Mouse (Mus musculus) intestine, embryonic 16.5 days (tissue): Measurements from ENCODE around the gene Rpl3l. TPM values are rescaled to one million over a fixed set of nuclear protein-coding genes. Genes with fewer than 3 reads are reported as not detected.

Experiments
- ATAC-seq: fragments of 200-750 bp; cut with Nextera tagmentation; 2 replicates; pipeline ENCODE4 v1.8.0; 2017; ENCODE audit warnings: moderate TSS enrichment, moderate library complexity
- H3K27ac ChIP-seq: fragments of 300-500 bp; sonication (generic); 2 replicates; pipeline ENCODE4 v1.5.1; 2014; ENCODE audit warnings: mild to moderate bottlenecking, low read length
- H3K27me3 ChIP-seq: fragments of 300-500 bp; sonication (generic); replicated peaks from 2 replicates; pipeline ENCODE4 v1.6.1; 2014; ENCODE audit warnings: low read length, control low read depth, mixed read lengths; ENCODE audit not compliant: control insufficient read depth, insufficient read depth
- H3K36me3 ChIP-seq: fragments of 300-500 bp; sonication (generic); 2 replicates; pipeline ENCODE4 v1.6.1; 2014; ENCODE audit warnings: low read length, control low read depth; ENCODE audit not compliant: control insufficient read depth, insufficient read depth
- H3K4me1 ChIP-seq: fragments of 300-500 bp; sonication (generic); 2 replicates; pipeline ENCODE4 v1.6.1; 2014; ENCODE audit warnings: low read length, control low read depth, mixed read lengths; ENCODE audit not compliant: control insufficient read depth, insufficient read depth
- H3K4me2 ChIP-seq: fragments of 300-500 bp; sonication (generic); 2 replicates; pipeline ENCODE4 v1.6.1; 2014; ENCODE audit warnings: low read depth, low read length, control low read depth
- H3K4me3 ChIP-seq: fragments of 300-500 bp; sonication (generic); 2 replicates; pipeline ENCODE4 v1.5.1; 2014; ENCODE audit warnings: mild to moderate bottlenecking, low read length
- H3K9ac ChIP-seq: fragments of 300-500 bp; sonication (generic); 2 replicates; pipeline ENCODE4 v1.6.1; 2014; ENCODE audit warnings: low read depth, low read length
- H3K9me3 ChIP-seq: fragments of 300-500 bp; sonication (generic); 2 replicates; pipeline ENCODE4 v1.6.1; 2016; ENCODE audit warnings: low read length, control low read depth; ENCODE audit not compliant: control insufficient read depth
- WGBS: fragments of 180-500 bp; shearing (Covaris S2); extraction: QIAGEN DNeasy Blood & Tissue Kit; methylation state at CpG from one replicate; pipeline ENCODE4 v1.1.7; 2014; 5-methylcytosine and 5-hydroxymethylcytosine counted together
- polyA plus RNA-seq: library from polyadenylated mRNA; unstranded; fragments of >200 nt; fragmentation: Nextera tagmentation; extraction: Ambion mirVana; gene quantifications from 2 replicates; pipeline ENCODE4 v1.2.1, GENCODE M21; 2015

Gene Rpl3l
- polyA plus RNA-seq, 1 experiment from 2014 or later, result not detected

DNA sequence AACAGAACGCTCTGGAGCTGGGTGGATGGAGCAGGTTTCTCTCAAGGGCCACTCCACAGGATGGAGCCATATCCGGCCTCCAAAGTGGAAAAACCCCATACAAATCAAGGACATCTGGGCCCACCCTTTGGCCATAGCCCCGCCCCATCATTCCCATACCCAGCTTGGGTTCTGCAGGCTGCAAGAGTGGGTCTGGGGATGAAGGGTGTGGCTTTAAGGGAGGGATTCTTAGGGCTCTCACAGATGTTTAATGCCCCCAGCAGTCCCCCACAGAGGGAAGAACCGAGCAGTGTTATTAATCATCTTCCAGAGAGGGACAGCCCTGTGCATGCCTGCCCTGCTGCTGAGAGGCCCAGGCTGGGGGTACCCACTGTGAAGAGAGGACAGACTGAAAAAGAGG, 19.4 kb downstream of the Rpl3l start:
- Histone ChIP-seq H3K9ac (no peak overlapping the region), H3K4me2 (no peak overlapping the region), H3K27me3 (peaks cover 18% of the 10 kb centered on the region), H3K4me1 (peaks cover 6% of the 10 kb centered on the region; the same call in 1 of the 2 replicates), H3K36me3 (no peaks in the 10 kb centered on the region), H3K4me3 (no peak overlapping the region), H3K27ac (no peak overlapping the region), H3K9me3 (no peaks in the 10 kb centered on the region)
- WGBS, result 43% methylated on average over 4 of the region's 4 CpGs
- ATAC-seq, result no peak

- WGBS, result 20% methylated on average over 4 of the region's 4 CpGs
- Histone ChIP-seq H3K27ac (no peak overlapping the region), H3K4me1 (peaks cover 16% of the 10 kb centered on the region; the same call in 1 of the 2 replicates), H3K36me3 (no peaks in the 10 kb centered on the region), H3K9ac (no peak overlapping the region), H3K9me3 (no peaks in the 10 kb centered on the region), H3K4me2 (no peak overlapping the region), H3K4me3 (no peak overlapping the region), H3K27me3 (peaks cover 49% of the 10 kb centered on the region)
- no peak for ATAC-seq
Observed at GRCm38 (mm10) chr17:24751528-24751927, 23.9 kb downstream of the Rpl3l start.

DNA sequence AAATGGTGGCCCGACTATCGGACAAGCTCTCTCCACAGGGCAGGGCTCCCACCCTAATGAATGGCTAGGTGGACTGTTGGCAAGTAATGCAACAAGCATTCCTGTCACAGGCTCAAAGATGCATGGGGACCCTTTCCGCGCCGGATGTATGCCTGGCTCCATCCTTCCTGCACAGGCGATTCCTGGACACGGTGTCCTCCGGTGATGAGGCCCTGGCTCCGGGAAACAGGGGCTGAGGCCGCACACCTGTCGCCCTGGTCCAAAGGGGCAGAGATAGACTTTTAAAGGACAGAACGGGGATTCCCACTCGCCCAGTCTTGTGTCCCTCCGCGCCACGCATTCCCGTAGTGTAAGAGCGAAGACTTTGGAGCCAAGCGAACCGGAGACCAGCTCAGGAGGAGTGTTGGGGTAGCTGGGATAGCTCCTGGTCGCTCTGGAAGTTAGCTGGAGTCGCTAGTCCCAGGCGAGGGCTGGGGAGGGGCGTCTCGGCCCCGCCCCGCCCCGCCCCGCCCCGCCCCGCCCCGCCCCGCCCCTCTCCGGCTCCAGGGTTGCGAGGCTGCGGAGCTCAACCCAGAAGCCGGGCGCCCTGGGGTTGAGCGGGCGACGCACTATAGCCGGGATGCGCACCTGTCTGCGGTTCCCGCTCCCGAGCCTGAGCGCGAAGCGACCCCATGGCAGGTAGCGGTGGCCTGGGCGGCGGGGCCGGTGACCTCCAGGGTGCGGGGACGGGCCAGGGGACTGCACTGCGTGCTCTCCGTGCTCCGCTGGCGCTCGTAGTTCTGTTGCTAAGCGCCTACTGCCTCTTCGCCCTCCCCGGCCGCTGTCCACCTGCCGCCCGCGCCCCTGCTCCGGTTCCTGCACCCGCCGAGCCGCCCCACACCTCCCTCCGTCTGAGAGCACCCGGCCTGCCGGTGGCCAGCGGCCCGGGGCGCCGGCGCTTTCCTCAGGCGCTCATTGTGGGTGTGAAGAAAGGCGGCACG, 25.1 kb downstream of the Rpl3l start, which contains the start of gene Hs3st6:
Gene Hs3st6 (plus strand): TSS at position 574 of the 980 bp plus-strand sequence.
- ATAC-seq, result peak; percentile 93
- Histone ChIP-seq H3K27me3 (peaks cover 49% of the 10 kb centered on the region), H3K4me1 (peaks cover 10% of the 10 kb centered on the region; the same call in 1 of the 2 replicates), H3K4me3 (peak within 1 kb of the TSS; percentile 63), H3K27ac (no peak within 1 kb of the TSS), H3K36me3 (no peaks in the 10 kb centered on the region), H3K9ac (peak within 1 kb of the TSS; percentile 64), H3K9me3 (no peaks in the 10 kb centered on the region), H3K4me2 (peak within 1 kb of the TSS; percentile 99)
- under 1% methylated on average over 69 of the region's 82 CpGs for WGBS

DNA sequence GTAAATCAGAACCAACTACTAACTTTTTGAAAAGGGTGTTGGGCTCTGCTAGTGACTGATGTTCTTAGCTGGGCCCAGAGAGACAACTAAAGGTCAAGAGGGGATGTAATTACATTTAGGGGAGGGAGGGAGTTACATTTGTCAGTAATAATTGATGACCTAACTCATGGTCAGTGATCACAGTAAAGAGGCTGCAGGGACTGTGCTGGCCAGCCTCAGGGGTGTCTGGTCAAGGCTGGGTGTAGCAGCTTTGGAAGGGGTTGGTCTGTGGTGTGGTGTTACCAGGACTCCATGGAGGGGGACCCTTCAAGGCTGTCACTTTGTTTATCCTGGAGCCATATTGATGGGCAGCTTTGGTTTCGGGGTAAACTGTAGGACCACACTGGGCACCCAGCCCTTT, 29.8 kb downstream of the Rpl3l start:
- 80% methylated on average over 1 of the region's 1 CpGs for WGBS
- H3K4me2 ChIP-seq, result no peak overlapping the region
- H3K27me3 ChIP-seq, result peaks cover 27% of the 10 kb centered on the region
- H3K36me3 ChIP-seq, result no peaks in the 10 kb centered on the region
- peaks cover 6% of the 10 kb centered on the region; the same call in 1 of the 2 replicates for H3K4me1 ChIP-seq
- H3K27ac ChIP-seq, result no peak overlapping the region
- H3K9me3 ChIP-seq, result no peaks in the 10 kb centered on the region
- no peak overlapping the region for H3K4me3 ChIP-seq
- H3K9ac ChIP-seq, result no peak overlapping the region
- ATAC-seq, result no peak

DNA sequence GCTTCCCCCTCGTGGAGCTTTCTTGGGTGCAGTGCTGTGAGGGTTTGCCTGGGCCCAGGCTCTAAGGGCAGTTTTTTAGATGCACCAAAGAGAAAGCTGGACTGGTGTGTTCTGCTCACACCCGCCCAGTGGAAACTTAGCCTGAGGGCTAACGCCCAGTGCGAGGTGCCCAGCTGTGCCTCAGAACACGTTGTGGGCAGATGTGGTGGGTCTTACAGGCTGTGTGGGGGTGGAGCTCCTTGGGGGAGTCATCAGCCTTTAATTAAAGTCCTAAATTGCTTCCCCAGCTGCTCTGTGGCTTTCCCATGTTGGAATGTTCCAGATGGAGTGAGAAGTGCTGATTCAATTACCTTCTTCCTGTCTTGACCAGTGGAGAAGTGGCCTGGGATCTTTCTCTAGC, 33.5 kb downstream of the Rpl3l start:
- no peak for ATAC-seq
- no peak overlapping the region for H3K4me3 ChIP-seq
- H3K36me3 ChIP-seq, result no peaks in the 10 kb centered on the region
- H3K9ac ChIP-seq, result no peak overlapping the region
- H3K4me1 ChIP-seq, result peaks cover 1% of the 10 kb centered on the region; the same call in 1 of the 2 replicates
- no peaks in the 10 kb centered on the region for H3K9me3 ChIP-seq
- H3K4me2 ChIP-seq, result no peak overlapping the region
- H3K27ac ChIP-seq, result no peak overlapping the region
- WGBS, result 59% methylated on average over 5 of the region's 5 CpGs
- no peaks in the 10 kb centered on the region for H3K27me3 ChIP-seq

DNA sequence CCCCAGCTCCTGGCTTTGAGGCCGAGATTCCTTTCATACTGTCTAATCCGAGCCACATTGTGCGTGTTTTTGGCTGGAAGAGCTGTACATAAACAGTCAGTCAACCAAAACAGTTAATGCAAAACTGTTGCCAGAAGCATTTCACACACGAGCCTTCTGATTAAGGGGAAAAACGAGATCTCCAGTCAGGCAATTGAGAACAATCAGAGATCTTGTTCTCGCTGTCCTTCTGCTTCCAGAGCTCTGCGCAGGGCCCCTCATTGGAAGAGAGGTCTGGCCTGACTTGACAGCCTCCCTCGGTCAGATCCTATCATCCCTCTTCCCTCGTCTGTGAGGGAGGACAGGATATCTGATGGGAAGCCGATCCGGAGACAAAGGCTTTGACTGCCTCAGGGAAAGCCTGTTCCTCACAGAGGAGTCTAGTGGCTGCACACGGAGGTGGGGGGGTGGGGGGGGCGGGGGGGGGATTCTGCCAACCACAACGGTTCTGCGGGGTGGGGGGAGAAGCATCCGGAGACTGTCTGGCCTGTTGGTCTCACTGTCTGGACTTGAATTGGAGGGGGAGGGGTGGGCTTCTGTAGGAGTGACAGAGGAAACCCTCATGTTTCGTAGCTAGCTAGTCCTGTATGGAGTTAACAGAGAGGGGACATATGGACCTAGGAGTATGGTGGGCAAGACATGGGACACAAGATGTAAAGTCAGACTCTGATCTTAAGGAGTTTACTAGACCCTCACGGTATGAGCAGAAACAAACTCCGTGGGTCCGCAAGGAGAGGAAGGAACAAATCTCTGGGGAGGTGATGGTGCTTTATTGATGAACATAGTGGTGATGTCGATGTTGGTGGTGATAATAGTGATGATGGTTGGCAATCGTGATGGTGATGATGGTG, 37.6 kb downstream of the Rpl3l start:
- no peak; the same call in 1 of the 2 replicates for ATAC-seq
- Histone ChIP-seq H3K9me3 (no peaks in the 10 kb centered on the region), H3K36me3 (no peaks in the 10 kb centered on the region), H3K27ac (peak overlapping the region; percentile 15; the same call in 1 of the 2 replicates), H3K4me2 (no peak overlapping the region), H3K4me1 (peaks cover 5% of the 10 kb centered on the region; the same call in 1 of the 2 replicates), H3K9ac (0 out of 2 replicates have a peak overlapping the region, but pooled peaks have one; percentile 2), H3K4me3 (no peak overlapping the region), H3K27me3 (0 out of 2 replicates have a peak, but pooled peaks cover 4% of the 10 kb centered on the region)
- 48% methylated on average over 21 of the region's 22 CpGs for WGBS

DNA sequence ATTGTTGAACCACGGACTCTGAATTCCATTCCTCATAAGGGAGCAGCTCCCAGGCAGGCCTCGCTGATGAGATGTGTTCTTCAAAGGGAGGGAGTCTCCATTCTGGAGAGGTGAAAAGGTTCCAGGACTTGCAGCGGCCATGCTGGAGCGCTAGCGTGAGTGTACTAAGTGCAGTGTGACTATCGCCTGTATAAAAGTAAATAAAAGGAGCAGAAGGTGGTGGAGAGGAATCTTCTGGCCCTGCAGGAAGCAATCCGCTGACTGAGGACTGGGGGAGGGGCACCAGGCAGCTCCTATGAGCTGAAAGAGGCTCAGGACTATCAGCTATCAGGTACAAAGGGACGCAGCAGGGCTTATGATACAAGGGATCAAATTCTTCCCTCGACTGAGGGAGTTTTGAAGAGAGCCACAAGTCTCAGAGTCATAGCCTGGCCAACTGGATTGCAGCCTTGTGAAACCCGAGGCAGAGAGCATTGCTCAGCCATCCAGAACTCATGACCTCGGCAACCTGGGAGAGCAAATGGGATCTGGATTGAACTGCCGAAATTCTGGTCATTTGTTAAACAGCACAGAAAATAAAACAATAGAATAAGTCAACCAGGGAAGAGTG, 38.8 kb downstream of the Rpl3l start:
- H3K36me3 ChIP-seq, result no peaks in the 10 kb centered on the region

GRCm38 (mm10) chr17:24769146-24769545, 41.5 kb downstream of the Rpl3l start:
- H3K27ac ChIP-seq, result no peak overlapping the region
- no peak for ATAC-seq
- H3K9ac ChIP-seq, result no peak overlapping the region
- peaks cover 5% of the 10 kb centered on the region; the same call in 1 of the 2 replicates for H3K4me1 ChIP-seq
- no peaks in the 10 kb centered on the region for H3K9me3 ChIP-seq
- no peak overlapping the region for H3K4me3 ChIP-seq
- no peaks in the 10 kb centered on the region for H3K36me3 ChIP-seq
- no peak overlapping the region for H3K4me2 ChIP-seq
- 0 out of 2 replicates have a peak, but pooled peaks cover 4% of the 10 kb centered on the region for H3K27me3 ChIP-seq
- 29% methylated on average over 3 of the region's 3 CpGs for WGBS

More for the DNA sequence above, 38.8 kb downstream of the Rpl3l start:
- WGBS, result 23% methylated on average over 12 of the region's 12 CpGs
- Histone ChIP-seq H3K4me1 (peaks cover 5% of the 10 kb centered on the region; the same call in 1 of the 2 replicates), H3K27me3 (0 out of 2 replicates have a peak, but pooled peaks cover 4% of the 10 kb centered on the region), H3K9ac (no peak overlapping the region), H3K9me3 (no peaks in the 10 kb centered on the region), H3K4me3 (no peak overlapping the region), H3K27ac (no peak overlapping the region), H3K4me2 (no peak overlapping the region)
- ATAC-seq, result no peak
